Mouse (Mus musculus): Measurements from ENCODE around the gene Plxna2.

Gene Plxna2

GRCm38 (mm10) chr1:194815547-194815946 is 197.5 kb downstream of the Plxna2 start:
- no peak for DNase-seq (ENCODE audit: low spot score in 2 of 2)

- peak; percentile 53 to 71 for DNase-seq (ENCODE audit: low spot score in 2 of 2)
These were observed 198.9 kb downstream of the Plxna2 start for GRCm38 (mm10) chr1:194816913-194817312.

- no peak for DNase-seq (ENCODE audit: low spot score in 2 of 2)
These were observed 202.9 kb downstream of the Plxna2 start for GRCm38 (mm10) chr1:194820953-194821352.

- DNase-seq (ENCODE audit: low spot score in 2 of 2) = no peak
These were observed 203.7 kb downstream of the Plxna2 start for GRCm38 (mm10) chr1:194821721-194822120.

- DNase-seq (ENCODE audit: low spot score in 2 of 2) = no peak
These were observed 210.3 kb downstream of the Plxna2 start for GRCm38 (mm10) chr1:194828316-194828715.

GRCm38 (mm10) chr1:194835238-194835637 is 217.2 kb downstream of the Plxna2 start:
- DNase-seq (ENCODE audit: low spot score in 2 of 2) = no peak

GRCm38 (mm10) chr1:194836182-194836581 is 218.2 kb downstream of the Plxna2 start:
- no peak for DNase-seq (ENCODE audit: low spot score in 2 of 2)

- DNase-seq (ENCODE audit: low spot score in 2 of 2) = no peak
These were observed 218.7 kb downstream of the Plxna2 start for GRCm38 (mm10) chr1:194836671-194837070.

GRCm38 (mm10) chr1:194839230-194839910 is 221.4 kb downstream of the Plxna2 start:
- DNase-seq (ENCODE audit: low spot score in 2 of 2) = no peak

- no peak for DNase-seq (ENCODE audit: low spot score in 2 of 2)
These were observed 225.0 kb downstream of the Plxna2 start for GRCm38 (mm10) chr1:194843020-194843419.

- DNase-seq (ENCODE audit: low spot score in 2 of 2) = no peak
These were observed 229.0 kb downstream of the Plxna2 start for GRCm38 (mm10) chr1:194847014-194847413.

- DNase-seq (ENCODE audit: low spot score in 2 of 2) = no peak
These were observed 233.4 kb downstream of the Plxna2 start for GRCm38 (mm10) chr1:194851242-194852064.

- DNase-seq (ENCODE audit: low spot score in 2 of 2) = no peak
These were observed 234.0 kb downstream of the Plxna2 start for GRCm38 (mm10) chr1:194852065-194852358.

Data from frontal cortex, postnatal 14 days (tissue).